Mouse (Mus musculus): Measurements from ENCODE around the gene Pttg1ip.

Pttg1ip gene

DNA sequence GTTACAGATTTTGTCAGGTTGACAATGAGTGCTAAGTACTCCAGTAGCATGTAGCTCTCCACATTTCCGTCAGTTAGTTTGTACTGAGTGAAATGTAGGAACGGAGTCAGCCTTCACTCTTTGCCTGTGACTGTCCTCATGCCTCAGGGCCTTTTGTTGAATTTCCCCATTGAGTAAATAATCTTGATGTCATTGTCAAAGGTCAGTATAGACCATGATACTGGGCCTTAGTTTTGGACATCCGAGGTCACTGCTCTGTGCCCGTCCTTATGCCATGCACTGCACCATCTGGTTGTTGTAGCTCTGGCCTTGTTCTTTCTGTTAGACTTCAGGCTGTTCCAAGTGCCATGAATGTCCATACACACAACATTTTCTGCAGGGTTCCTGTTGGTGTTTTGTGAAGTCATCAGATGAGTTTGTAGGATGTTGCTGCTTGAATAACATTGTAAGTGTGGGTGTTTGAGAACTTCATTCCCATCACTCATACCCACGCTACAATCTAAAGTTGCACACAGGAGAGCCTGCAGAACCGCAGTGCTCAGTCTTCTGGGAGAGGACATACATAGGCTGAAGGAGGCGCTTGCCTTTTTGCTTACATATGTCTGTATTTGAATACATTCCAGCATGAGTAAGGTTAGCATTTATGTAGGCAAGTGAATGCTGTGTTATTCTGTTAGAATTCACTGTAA lies 54.9 kb downstream of the Pttg1ip start:
- no peak for DNase-seq (ENCODE audit: low read depth)

GRCm38 (mm10) chr10:77638956-77639355 lies 57.4 kb downstream of the Pttg1ip start:
- no peak for DNase-seq (ENCODE audit: low read depth)

DNA sequence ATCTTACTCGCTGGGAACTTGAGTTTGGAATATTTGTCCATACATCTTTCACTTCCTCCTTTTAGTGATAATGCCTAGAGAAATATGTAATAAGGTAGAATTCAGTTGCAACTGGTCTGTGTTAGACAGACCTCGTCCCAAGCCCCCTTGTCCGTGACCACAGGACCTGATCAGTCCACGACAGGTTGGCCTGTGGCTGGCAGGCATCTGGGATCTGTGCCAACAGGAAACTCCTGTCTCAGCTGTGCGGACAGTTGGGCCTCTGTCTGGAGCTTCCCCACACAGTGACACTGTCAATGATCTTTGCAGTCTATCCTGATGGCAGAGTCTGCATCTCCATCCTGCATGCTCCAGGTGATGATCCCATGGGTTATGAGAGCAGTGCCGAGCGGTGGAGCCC lies 61.6 kb downstream of the Pttg1ip start:
- DNase-seq (ENCODE audit: low read depth), result no peak

GRCm38 (mm10) chr10:77645571-77645970 lies 64.1 kb downstream of the Pttg1ip start:
- DNase-seq (ENCODE audit: low read depth), result no peak

GRCm38 (mm10) chr10:77647461-77647860 lies 65.9 kb downstream of the Pttg1ip start:
- no peak for DNase-seq (ENCODE audit: low read depth)

DNA sequence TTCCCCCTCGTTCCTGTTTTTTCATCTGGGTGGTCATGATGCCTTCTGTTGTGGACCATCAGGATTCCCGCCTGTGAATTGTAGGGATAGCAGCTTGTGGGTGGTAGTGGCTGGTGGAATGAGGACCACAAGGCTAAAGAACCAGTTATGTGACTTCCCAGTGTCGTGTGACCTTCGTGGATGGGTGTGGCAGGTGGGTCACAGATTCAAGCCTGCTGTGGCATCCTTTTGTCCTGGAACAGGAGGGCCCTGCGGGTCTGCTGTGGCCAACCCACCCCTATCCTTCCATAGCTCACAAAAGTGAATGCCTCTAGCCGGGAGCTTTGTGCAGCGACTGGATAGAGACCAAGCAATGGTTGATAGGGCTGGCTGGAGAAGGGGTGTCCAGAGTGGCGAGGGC lies 66.4 kb downstream of the Pttg1ip start:
- DNase-seq (ENCODE audit: low read depth), result no peak
